Mouse (Mus musculus): ENCODE measurements around the gene Alg14.

- no peak for TF ChIP-seq CTCF (IDR thresholded peaks at IDR 0.05; ENCODE audit: insufficient read depth, low read depth, low read length)
- TF ChIP-seq POLR2A (IDR thresholded peaks at IDR 0.05; ENCODE audit: insufficient read depth, low read depth, low read length): no peak
Observed at GRCm38 (mm10) chr3:121407417-121407816, 115.8 kb downstream of the Alg14 start.

Data from olfactory bulb, adult 2 months (tissue).